ENCODE assay signal across 26 mouse cellular contexts in genomic region chr13:97419100-97419499, GRCm38 (mm10).
"Had no signal": no experiment of that assay in that cellular context is flagged by ENCODE, and none has a peak within 500 bp of the region (broad histone marks: within the 10 kb centered on the region; RNA-seq: fewer than 3 reads in every experiment).

No protein-coding gene starts in this region.

- H3K4me3 ChIP-seq: layer of hippocampus, adult 2 months; limb, embryonic 12.5 days; limb, embryonic 15.5 days; lung, embryonic 15.5 days; megakaryocyte, embryonic 14.5 days; midbrain, embryonic 10.5 days; neural tube, embryonic 12.5 days; neural tube, embryonic 15.5 days; stomach, embryonic 15.5 days had no signal

- H3K27ac ChIP-seq: kidney, postnatal 0 days; layer of hippocampus, adult 2 months; limb, embryonic 12.5 days; limb, embryonic 15.5 days; liver, embryonic 14.5 days; lung, embryonic 15.5 days; midbrain, embryonic 10.5 days; neural tube, embryonic 12.5 days; neural tube, embryonic 15.5 days; stomach, embryonic 15.5 days had no signal

- H3K9me3 ChIP-seq: limb, embryonic 12.5 days; limb, embryonic 15.5 days; lung, embryonic 15.5 days; midbrain, embryonic 10.5 days; neural tube, embryonic 12.5 days; neural tube, embryonic 15.5 days; stomach, embryonic 15.5 days had no signal

- H3K4me1 ChIP-seq: megakaryocyte, embryonic 14.5 days; stomach, embryonic 15.5 days had no signal

- H3K9ac ChIP-seq: limb, embryonic 12.5 days; limb, embryonic 15.5 days; liver, embryonic 14.5 days; liver, postnatal 0 days; lung, embryonic 15.5 days; neural tube, embryonic 12.5 days; neural tube, embryonic 15.5 days; stomach, embryonic 15.5 days had no signal

- ATAC-seq: intestine, postnatal 0 days; liver, postnatal 0 days had no signal

- DNase-seq: kidney, adult 2 months; kidney, postnatal 25 days; layer of hippocampus, adult 9-11 months; left cerebral cortex, postnatal 4 days; liver, postnatal 0 days; lung, postnatal 10 days; lung, postnatal 4 days; midbrain, embryonic 14.5 days; right cerebral cortex, adult 18-20 months; right cerebral cortex, postnatal 25 days; spleen, adult 18-20 months; thymus, adult 2 months; thymus, postnatal 14 days; thymus, postnatal 4 days had no signal

- H3K36me3 ChIP-seq: limb, embryonic 12.5 days; limb, embryonic 15.5 days; lung, embryonic 15.5 days; midbrain, embryonic 10.5 days; neural tube, embryonic 12.5 days; neural tube, embryonic 15.5 days; stomach, embryonic 15.5 days had no signal

- H3K27me3 ChIP-seq: limb, embryonic 12.5 days; limb, embryonic 15.5 days; lung, embryonic 15.5 days; neural tube, embryonic 12.5 days; neural tube, embryonic 15.5 days; stomach, embryonic 15.5 days had no signal
